Mouse (Mus musculus): ENCODE measurements around the gene Zfp598.

DNA sequence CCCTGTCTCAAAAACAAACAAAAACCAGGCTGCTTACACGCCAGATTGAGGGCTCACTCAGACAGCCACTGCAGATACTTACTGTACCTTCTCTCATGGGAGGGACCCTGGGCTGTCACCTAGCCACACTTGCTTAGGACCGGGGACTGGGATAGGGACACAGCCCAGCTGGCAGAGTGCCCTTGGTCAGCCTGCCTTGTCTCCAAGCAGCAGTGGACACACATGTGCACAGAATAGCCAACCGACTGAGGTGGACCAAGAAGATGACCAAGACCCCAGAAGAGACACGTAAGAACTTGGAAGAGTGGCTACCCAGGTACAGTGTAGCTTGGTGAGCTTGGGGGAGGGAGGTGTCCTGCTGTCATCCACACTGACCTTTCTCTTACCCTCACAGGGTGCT lies 31.3 kb upstream of the Zfp598 start:
- TF ChIP-seq GATA1 (IDR thresholded peaks at IDR 0.05; ENCODE audit: low read length) (no peak), TAL1 (IDR thresholded peaks at IDR 0.05; ENCODE audit: low read length) (no peak)

All from erythroblast, embryonic 14.5 days (primary cell).